Mouse (Mus musculus): ENCODE measurements around the gene Atf6. TPM values are rescaled to one million over a fixed set of nuclear protein-coding genes. Genes with fewer than 3 reads are reported as not detected.

The Atf6 gene
- polyA plus RNA-seq, 1 experiment: 9.6 TPM

DNA sequence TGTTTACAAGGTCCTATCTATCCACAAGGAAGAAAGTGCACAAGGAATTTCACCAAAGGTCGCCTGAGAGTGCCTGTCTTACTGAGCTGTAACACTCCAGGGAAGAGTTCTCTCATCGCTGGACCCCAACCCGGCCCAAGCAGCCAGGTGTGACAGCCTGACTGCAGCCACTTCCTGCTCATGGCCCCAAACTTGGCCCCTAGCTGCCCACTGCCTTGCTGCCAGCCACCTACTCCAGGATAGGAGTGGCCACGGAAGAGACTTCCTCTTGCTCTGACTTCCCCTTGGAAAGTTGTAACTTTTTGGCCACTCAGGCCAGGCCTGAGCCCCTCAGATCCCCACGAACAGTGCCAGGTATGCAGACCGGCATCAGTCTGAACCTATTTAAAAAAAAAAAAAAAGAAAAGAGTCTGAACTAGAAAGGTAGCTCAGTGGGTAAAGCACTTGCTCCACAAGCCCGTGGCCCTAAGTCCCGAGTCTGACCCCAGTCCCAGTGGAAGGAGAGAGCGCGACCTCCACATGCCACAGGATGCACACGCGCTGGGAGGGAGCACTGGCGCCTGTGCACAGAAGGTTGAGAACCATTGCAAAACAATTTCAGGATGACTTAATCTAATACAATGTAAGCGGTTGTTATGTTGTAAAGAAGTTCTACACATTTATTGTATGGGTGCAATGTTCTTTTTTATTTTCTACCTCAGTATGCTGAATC, 47.3 kb downstream of the Atf6 start:
- Histone ChIP-seq H3K36me3 (ENCODE audit: control insufficient read depth, insufficient read depth, low read length) (peaks cover 1% of the 10 kb centered on the region; the same call in 1 of the 2 replicates), H3K27ac (ENCODE audit: insufficient read depth, low read length) (no peak overlapping the region), H3K27me3 (ENCODE audit: control insufficient read depth, insufficient read depth, low read length) (no peaks in the 10 kb centered on the region), H3K4me1 (ENCODE audit: control insufficient read depth, insufficient read depth, insufficient read length) (no peaks in the 10 kb centered on the region), H3K4me3 (ENCODE audit: extremely low read depth, insufficient read depth, insufficient read length) (no peak overlapping the region)
- DNase-seq (ENCODE audit: low read depth in 1 of 2, low spot score in 2 of 2): no peak
- TF ChIP-seq CTCF (IDR thresholded peaks at IDR 0.05; ENCODE audit: extremely low read depth, insufficient read depth, insufficient read length, insufficient replicate concordance) (no peak), POLR2A (IDR thresholded peaks at IDR 0.05; ENCODE audit: low read depth, low read length) (no peak)
- 85% methylated on average over 14 of the region's 14 CpGs for WGBS

DNA sequence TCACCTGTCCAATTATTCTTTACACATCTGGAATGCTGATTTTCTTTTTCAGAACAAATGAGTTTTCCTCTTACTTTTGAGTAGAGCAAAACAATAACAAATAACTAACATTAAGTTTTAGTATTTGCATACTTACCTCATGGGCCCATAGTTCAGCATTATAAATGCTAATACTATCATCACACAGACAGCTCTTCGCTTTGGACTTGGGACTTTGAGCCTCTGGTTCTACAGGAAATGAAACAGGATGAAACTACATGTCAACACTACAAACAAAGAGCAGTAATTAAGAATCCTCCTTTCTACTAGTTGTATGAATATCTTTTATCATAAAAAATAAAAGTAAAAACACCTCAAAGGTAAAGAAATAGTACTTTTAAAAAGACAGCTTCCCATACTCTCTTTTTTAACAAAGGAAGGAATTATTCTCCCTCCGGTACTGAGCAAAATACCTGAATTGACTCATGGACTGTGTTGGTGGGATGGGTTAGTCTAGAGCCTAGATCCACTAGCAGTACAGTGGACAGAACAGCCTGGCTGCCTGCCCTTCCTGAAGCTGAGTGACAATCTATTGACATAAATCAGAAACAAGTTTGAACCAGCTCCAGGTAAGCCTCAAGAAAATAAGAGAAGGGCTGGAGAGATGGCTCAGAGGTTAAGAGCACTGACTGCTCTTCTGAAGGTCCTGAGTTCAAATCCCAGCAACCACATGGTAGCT, 52.1 kb downstream of the Atf6 start:
- DNase-seq (ENCODE audit: low read depth in 1 of 2, low spot score in 2 of 2): no peak
- no peak overlapping the region for H3K4me3 ChIP-seq (ENCODE audit: extremely low read depth, insufficient read depth, insufficient read length)
- WGBS: 99% methylated on average over 2 of the region's 2 CpGs
- TF ChIP-seq POLR2A (IDR thresholded peaks at IDR 0.05; ENCODE audit: low read depth, low read length): no peak
- H3K4me1 ChIP-seq (ENCODE audit: control insufficient read depth, insufficient read depth, insufficient read length): no peaks in the 10 kb centered on the region
- H3K27ac ChIP-seq (ENCODE audit: insufficient read depth, low read length): no peak overlapping the region
- peaks cover 4% of the 10 kb centered on the region for H3K36me3 ChIP-seq (ENCODE audit: control insufficient read depth, insufficient read depth, low read length)
- no peaks in the 10 kb centered on the region for H3K27me3 ChIP-seq (ENCODE audit: control insufficient read depth, insufficient read depth, low read length)

DNA sequence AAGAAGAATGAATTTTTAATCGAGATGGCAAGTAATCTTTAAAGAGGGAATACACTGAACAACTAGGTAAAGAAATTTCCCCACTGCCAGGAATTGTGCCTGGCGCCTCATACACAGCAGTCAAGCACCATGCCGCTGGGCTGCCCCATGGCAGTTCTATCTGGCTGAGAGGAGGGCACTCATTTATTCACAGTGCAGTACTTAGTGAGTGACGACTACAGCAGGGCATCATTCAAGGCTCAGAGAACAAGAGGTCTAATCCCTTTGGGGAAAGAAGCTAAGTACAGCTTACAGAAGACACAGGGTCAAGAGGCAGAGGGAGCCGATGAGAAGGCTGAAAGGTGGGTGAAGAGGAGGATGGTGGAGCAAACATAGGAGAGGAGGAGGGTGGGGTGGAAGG, 54.7 kb downstream of the Atf6 start:
- 88% methylated on average over 5 of the region's 5 CpGs for WGBS
- H3K4me1 ChIP-seq (ENCODE audit: control insufficient read depth, insufficient read depth, insufficient read length): no peaks in the 10 kb centered on the region
- TF ChIP-seq POLR2A (IDR thresholded peaks at IDR 0.05; ENCODE audit: low read depth, low read length) (no peak), CTCF (IDR thresholded peaks at IDR 0.05; ENCODE audit: extremely low read depth, insufficient read depth, insufficient read length, insufficient replicate concordance) (no peak)
- no peak overlapping the region for H3K4me3 ChIP-seq (ENCODE audit: extremely low read depth, insufficient read depth, insufficient read length)
- no peak overlapping the region for H3K27ac ChIP-seq (ENCODE audit: insufficient read depth, low read length)
- H3K27me3 ChIP-seq (ENCODE audit: control insufficient read depth, insufficient read depth, low read length): no peaks in the 10 kb centered on the region
- DNase-seq (ENCODE audit: low read depth in 1 of 2, low spot score in 2 of 2): no peak
- peaks cover 5% of the 10 kb centered on the region for H3K36me3 ChIP-seq (ENCODE audit: control insufficient read depth, insufficient read depth, low read length)

DNA sequence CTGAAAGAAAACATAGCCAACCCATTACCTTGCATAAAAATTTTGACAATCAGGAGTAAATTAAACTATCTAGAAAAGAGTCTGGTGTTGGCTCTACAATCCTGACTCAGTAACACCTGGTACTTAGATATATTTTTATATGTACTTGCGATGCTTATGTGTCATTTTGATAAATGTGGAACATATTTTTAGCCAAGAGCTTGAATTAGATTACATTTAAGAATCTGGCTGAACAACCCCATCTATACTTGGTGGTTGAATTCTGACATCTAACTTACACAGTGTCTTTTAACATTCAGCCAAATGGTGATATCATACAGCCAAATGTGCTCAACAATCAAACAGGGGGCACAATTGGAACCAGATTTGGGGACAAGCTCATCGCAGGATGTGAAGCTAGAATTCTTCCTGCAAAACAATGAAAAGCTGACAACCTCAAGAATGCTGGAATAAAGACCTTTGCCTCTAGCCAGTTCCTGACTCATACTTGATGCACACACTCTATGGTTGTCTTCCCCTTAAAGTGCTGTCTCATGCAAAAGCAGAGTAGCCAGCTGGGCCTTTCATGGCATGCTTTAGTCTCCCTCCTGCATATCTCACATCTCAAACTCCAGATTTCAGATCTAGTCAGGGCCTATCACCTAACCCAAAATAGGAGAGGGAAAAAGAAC, 59.8 kb downstream of the Atf6 start:
- WGBS: 94% methylated on average over 2 of the region's 2 CpGs

DNA sequence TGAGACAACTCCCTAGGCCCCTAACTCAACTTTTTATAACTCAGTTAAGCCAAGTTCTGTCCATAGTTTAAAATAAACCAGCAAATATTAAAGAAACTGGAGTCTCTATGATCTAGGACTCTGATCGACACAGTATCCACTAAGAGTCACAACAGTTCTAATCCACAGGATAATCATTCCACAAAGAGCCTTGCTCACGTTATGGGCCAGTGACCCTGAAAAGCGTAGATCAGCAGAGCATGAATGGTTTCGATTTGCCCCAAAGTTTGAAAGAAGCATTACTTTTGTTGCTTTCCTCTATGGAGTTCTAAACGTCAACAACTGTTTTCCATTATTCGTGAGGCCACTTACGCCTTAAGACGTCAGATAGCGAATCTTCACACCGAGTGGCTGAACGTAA, 62.9 kb downstream of the Atf6 start:
- Histone ChIP-seq H3K27me3 (ENCODE audit: control insufficient read depth, insufficient read depth, low read length) (no peaks in the 10 kb centered on the region), H3K27ac (ENCODE audit: insufficient read depth, low read length) (no peak overlapping the region), H3K4me1 (ENCODE audit: control insufficient read depth, insufficient read depth, insufficient read length) (no peaks in the 10 kb centered on the region; the same call in 1 of the 2 replicates), H3K4me3 (ENCODE audit: extremely low read depth, insufficient read depth, insufficient read length) (no peak overlapping the region), H3K36me3 (ENCODE audit: control insufficient read depth, insufficient read depth, low read length) (no peaks in the 10 kb centered on the region; the same call in 1 of the 2 replicates)
- no peak for DNase-seq (ENCODE audit: low read depth in 1 of 2, low spot score in 2 of 2)
- 66% methylated on average over 11 of the region's 11 CpGs for WGBS
- TF ChIP-seq POLR2A (IDR thresholded peaks at IDR 0.05; ENCODE audit: low read depth, low read length) (no peak), CTCF (IDR thresholded peaks at IDR 0.05; ENCODE audit: extremely low read depth, insufficient read depth, insufficient read length, insufficient replicate concordance) (no peak)

More for the DNA sequence above, 59.8 kb downstream of the Atf6 start:
- Histone ChIP-seq H3K27ac (ENCODE audit: insufficient read depth, low read length) (no peak overlapping the region), H3K36me3 (ENCODE audit: control insufficient read depth, insufficient read depth, low read length) (peaks cover 2% of the 10 kb centered on the region), H3K4me3 (ENCODE audit: extremely low read depth, insufficient read depth, insufficient read length) (no peak overlapping the region), H3K27me3 (ENCODE audit: control insufficient read depth, insufficient read depth, low read length) (no peaks in the 10 kb centered on the region), H3K4me1 (ENCODE audit: control insufficient read depth, insufficient read depth, insufficient read length) (no peaks in the 10 kb centered on the region)
- TF ChIP-seq CTCF (IDR thresholded peaks at IDR 0.05; ENCODE audit: extremely low read depth, insufficient read depth, insufficient read length, insufficient replicate concordance) (no peak), POLR2A (IDR thresholded peaks at IDR 0.05; ENCODE audit: low read depth, low read length) (no peak)
- DNase-seq (ENCODE audit: low read depth in 1 of 2, low spot score in 2 of 2): no peak

DNA sequence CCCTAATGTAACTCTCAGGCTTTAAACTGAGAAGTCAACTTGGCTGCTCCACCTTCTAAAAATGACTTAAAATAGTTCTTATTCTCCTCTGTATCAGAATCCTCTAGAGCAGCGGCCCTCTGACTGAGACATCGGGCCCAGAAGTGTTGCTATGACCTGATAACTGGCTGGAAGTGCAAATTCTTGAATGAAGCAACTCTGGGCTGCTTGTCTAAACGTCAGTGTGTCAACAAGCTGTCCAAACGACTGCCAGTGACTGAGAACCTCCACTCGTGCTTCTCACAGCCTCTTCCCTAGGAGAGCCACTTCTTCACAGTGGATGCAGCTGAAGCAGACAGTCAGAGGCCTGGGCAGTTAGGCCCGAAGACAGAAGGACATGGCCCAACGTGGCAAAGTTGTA, 64.9 kb downstream of the Atf6 start:
- no peaks in the 10 kb centered on the region for H3K27me3 ChIP-seq (ENCODE audit: control insufficient read depth, insufficient read depth, low read length)
- no peaks in the 10 kb centered on the region; the same call in 1 of the 2 replicates for H3K4me1 ChIP-seq (ENCODE audit: control insufficient read depth, insufficient read depth, insufficient read length)
- H3K27ac ChIP-seq (ENCODE audit: insufficient read depth, low read length): no peak overlapping the region
- H3K4me3 ChIP-seq (ENCODE audit: extremely low read depth, insufficient read depth, insufficient read length): no peak overlapping the region
- WGBS: 91% methylated on average over 7 of the region's 7 CpGs
- TF ChIP-seq POLR2A (IDR thresholded peaks at IDR 0.05; ENCODE audit: low read depth, low read length) (no peak), CTCF (IDR thresholded peaks at IDR 0.05; ENCODE audit: extremely low read depth, insufficient read depth, insufficient read length, insufficient replicate concordance) (no peak)
- no peaks in the 10 kb centered on the region; the same call in 1 of the 2 replicates for H3K36me3 ChIP-seq (ENCODE audit: control insufficient read depth, insufficient read depth, low read length)
- DNase-seq (ENCODE audit: low read depth in 1 of 2, low spot score in 2 of 2): no peak
